Mouse (Mus musculus): ENCODE results near the gene Cyp4x1.
A peak's percentile ranks its signal among the peaks of the same experiment; 100 is the strongest.

DNA sequence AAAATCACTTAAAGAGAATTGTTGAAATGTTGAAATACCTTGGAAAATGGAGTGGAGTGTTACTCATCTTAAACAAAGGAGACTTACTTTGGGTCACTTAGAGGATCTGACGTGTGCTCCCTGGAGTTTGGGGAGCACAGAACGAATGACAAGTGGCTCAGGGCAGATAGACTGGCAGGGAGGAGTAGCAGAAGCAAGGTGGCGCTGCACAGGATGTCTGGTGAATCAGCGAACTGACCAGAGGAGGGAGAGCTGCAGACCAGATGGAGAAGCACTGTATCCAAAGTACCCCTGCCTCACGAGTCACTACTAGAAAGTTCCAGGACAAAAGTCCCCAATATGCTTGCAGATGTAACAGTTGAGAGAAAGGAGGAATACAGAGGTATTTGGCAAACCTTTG is 20.8 kb downstream of the Cyp4x1 start:
- TF ChIP-seq CTCF (IDR thresholded peaks at IDR 0.05; ENCODE audit: control insufficient read depth, insufficient read depth, insufficient replicate concordance, low read depth, low read length) (0 out of 2 replicates have a peak, but pooled peaks have one; percentile 4), POLR2A (IDR thresholded peaks at IDR 0.05; ENCODE audit: control insufficient read depth, low read depth, low read length) (no peak)
